Mouse (Mus musculus) WW6 (cell line): ENCODE data around the gene Nek6.
A peak's percentile ranks its signal among the peaks of the same experiment; 100 is the strongest.

Experiments
- DNase-seq: peaks from one replicate; pipeline ENCODE4 v3.0.0-alpha.2; 2013; ENCODE audit warnings: low read depth, low spot score

Gene Nek6

GRCm38 (mm10) chr2:38511487-38512307, at the start of gene Nek6:
Gene Nek6 (plus strand): TSS chr2:38511643.
- DNase-seq, result no peak

GRCm38 (mm10) chr2:38462323-38462722, 49.1 kb upstream of the Nek6 start:
- DNase-seq, result no peak

- no peak for DNase-seq
Measured at GRCm38 (mm10) chr2:38468845-38469244, 42.6 kb upstream of the Nek6 start.

- DNase-seq, result no peak
Measured at GRCm38 (mm10) chr2:38471745-38472144, 39.7 kb upstream of the Nek6 start.

- no peak for DNase-seq
Measured at GRCm38 (mm10) chr2:38472829-38473228, 38.6 kb upstream of the Nek6 start.

- no peak for DNase-seq
Measured at GRCm38 (mm10) chr2:38476871-38477496, 34.5 kb upstream of the Nek6 start.

GRCm38 (mm10) chr2:38477497-38477873, 34.0 kb upstream of the Nek6 start:
- no peak for DNase-seq

- DNase-seq, result no peak
Measured at GRCm38 (mm10) chr2:38478683-38479082, 32.8 kb upstream of the Nek6 start.

GRCm38 (mm10) chr2:38479541-38479940, 31.9 kb upstream of the Nek6 start:
- no peak for DNase-seq

GRCm38 (mm10) chr2:38481166-38481778, 30.2 kb upstream of the Nek6 start:
- DNase-seq, result no peak

- peak; percentile 7 for DNase-seq
Measured at GRCm38 (mm10) chr2:38482122-38482521, 29.3 kb upstream of the Nek6 start.

- DNase-seq, result no peak
Measured at GRCm38 (mm10) chr2:38483058-38483704, 28.3 kb upstream of the Nek6 start.

GRCm38 (mm10) chr2:38484556-38484955, 26.9 kb upstream of the Nek6 start:
- no peak for DNase-seq

GRCm38 (mm10) chr2:38485409-38485808, 26.0 kb upstream of the Nek6 start:
- no peak for DNase-seq

GRCm38 (mm10) chr2:38485957-38486931, 25.2 kb upstream of the Nek6 start:
- DNase-seq, result no peak

GRCm38 (mm10) chr2:38497594-38497993, 13.8 kb upstream of the Nek6 start:
- DNase-seq, result no peak

- no peak for DNase-seq
Measured at GRCm38 (mm10) chr2:38501606-38502005, 9.8 kb upstream of the Nek6 start.

- DNase-seq, result no peak
Measured at GRCm38 (mm10) chr2:38502123-38502522, 9.3 kb upstream of the Nek6 start.

GRCm38 (mm10) chr2:38502747-38503146, 8.7 kb upstream of the Nek6 start:
- no peak for DNase-seq

GRCm38 (mm10) chr2:38504311-38504710, 7.1 kb upstream of the Nek6 start:
- DNase-seq, result no peak

GRCm38 (mm10) chr2:38507181-38507580, 4.3 kb upstream of the Nek6 start:
- DNase-seq, result no peak
